Mouse (Mus musculus): ENCODE data around the gene A630001G21Rik.
A peak's percentile ranks its signal among the peaks of the same experiment; 100 is the strongest.

The A630001G21Rik gene

GRCm38 (mm10) chr1:85758231-85758968 lies 20.0 kb downstream of the A630001G21Rik start:
- no peaks in the 10 kb centered on the region for H3K27me3 ChIP-seq (ENCODE audit: control insufficient read depth, insufficient read depth, low read length, poor library complexity, severe bottlenecking)
- H3K36me3 ChIP-seq (ENCODE audit: control insufficient read depth, insufficient read depth, low read length, poor library complexity, severe bottlenecking), result no peaks in the 10 kb centered on the region
- DNase-seq (ENCODE audit: low read depth, low spot score), result peak; percentile 27

- no peaks in the 10 kb centered on the region for H3K27me3 ChIP-seq (ENCODE audit: control insufficient read depth, insufficient read depth, low read length, poor library complexity, severe bottlenecking)
- no peak for DNase-seq (ENCODE audit: low read depth, low spot score)
These were observed 20.8 kb downstream of the A630001G21Rik start for GRCm38 (mm10) chr1:85757531-85758230.

GRCm38 (mm10) chr1:85751932-85752680 lies 26.3 kb downstream of the A630001G21Rik start:
- no peaks in the 10 kb centered on the region for H3K27me3 ChIP-seq (ENCODE audit: control insufficient read depth, insufficient read depth, low read length, poor library complexity, severe bottlenecking)
- DNase-seq (ENCODE audit: low read depth, low spot score), result no peak
- H3K36me3 ChIP-seq (ENCODE audit: control insufficient read depth, insufficient read depth, low read length, poor library complexity, severe bottlenecking), result no peaks in the 10 kb centered on the region

More at GRCm38 (mm10) chr1:85757531-85758230, 20.8 kb downstream of the A630001G21Rik start:
- H3K36me3 ChIP-seq (ENCODE audit: control insufficient read depth, insufficient read depth, low read length, poor library complexity, severe bottlenecking), result no peaks in the 10 kb centered on the region

- H3K36me3 ChIP-seq (ENCODE audit: control insufficient read depth, insufficient read depth, low read length, poor library complexity, severe bottlenecking), result no peaks in the 10 kb centered on the region
- peak; percentile 75 for DNase-seq (ENCODE audit: low read depth, low spot score)
- H3K27me3 ChIP-seq (ENCODE audit: control insufficient read depth, insufficient read depth, low read length, poor library complexity, severe bottlenecking), result no peaks in the 10 kb centered on the region
These were observed 26.9 kb downstream of the A630001G21Rik start for GRCm38 (mm10) chr1:85751494-85751893.

GRCm38 (mm10) chr1:85750650-85751049 lies 27.8 kb downstream of the A630001G21Rik start:
- no peaks in the 10 kb centered on the region for H3K36me3 ChIP-seq (ENCODE audit: control insufficient read depth, insufficient read depth, low read length, poor library complexity, severe bottlenecking)
- no peak for DNase-seq (ENCODE audit: low read depth, low spot score)
- H3K27me3 ChIP-seq (ENCODE audit: control insufficient read depth, insufficient read depth, low read length, poor library complexity, severe bottlenecking), result no peaks in the 10 kb centered on the region

GRCm38 (mm10) chr1:85749829-85750228 lies 28.6 kb downstream of the A630001G21Rik start:
- DNase-seq (ENCODE audit: low read depth, low spot score), result no peak
- H3K36me3 ChIP-seq (ENCODE audit: control insufficient read depth, insufficient read depth, low read length, poor library complexity, severe bottlenecking), result no peaks in the 10 kb centered on the region
- no peaks in the 10 kb centered on the region for H3K27me3 ChIP-seq (ENCODE audit: control insufficient read depth, insufficient read depth, low read length, poor library complexity, severe bottlenecking)

- H3K36me3 ChIP-seq (ENCODE audit: control insufficient read depth, insufficient read depth, low read length, poor library complexity, severe bottlenecking), result no peaks in the 10 kb centered on the region
- H3K27me3 ChIP-seq (ENCODE audit: control insufficient read depth, insufficient read depth, low read length, poor library complexity, severe bottlenecking), result no peaks in the 10 kb centered on the region
- no peak for DNase-seq (ENCODE audit: low read depth, low spot score)
These were observed 31.9 kb downstream of the A630001G21Rik start for GRCm38 (mm10) chr1:85746511-85746910.

- DNase-seq (ENCODE audit: low read depth, low spot score), result no peak
- Histone ChIP-seq H3K36me3 (ENCODE audit: control insufficient read depth, insufficient read depth, low read length, poor library complexity, severe bottlenecking) (no peaks in the 10 kb centered on the region), H3K27me3 (ENCODE audit: control insufficient read depth, insufficient read depth, low read length, poor library complexity, severe bottlenecking) (no peaks in the 10 kb centered on the region)
These were observed 33.9 kb downstream of the A630001G21Rik start for GRCm38 (mm10) chr1:85744539-85744938.

GRCm38 (mm10) chr1:85742916-85743505 lies 35.4 kb downstream of the A630001G21Rik start:
- Histone ChIP-seq H3K36me3 (ENCODE audit: control insufficient read depth, insufficient read depth, low read length, poor library complexity, severe bottlenecking) (no peaks in the 10 kb centered on the region), H3K27me3 (ENCODE audit: control insufficient read depth, insufficient read depth, low read length, poor library complexity, severe bottlenecking) (no peaks in the 10 kb centered on the region)
- DNase-seq (ENCODE audit: low read depth, low spot score), result no peak

GRCm38 (mm10) chr1:85742333-85742732 lies 36.1 kb downstream of the A630001G21Rik start:
- no peaks in the 10 kb centered on the region for H3K36me3 ChIP-seq (ENCODE audit: control insufficient read depth, insufficient read depth, low read length, poor library complexity, severe bottlenecking)
- no peak for DNase-seq (ENCODE audit: low read depth, low spot score)
- no peaks in the 10 kb centered on the region for H3K27me3 ChIP-seq (ENCODE audit: control insufficient read depth, insufficient read depth, low read length, poor library complexity, severe bottlenecking)

GRCm38 (mm10) chr1:85740923-85741322 lies 37.5 kb downstream of the A630001G21Rik start:
- H3K27me3 ChIP-seq (ENCODE audit: control insufficient read depth, insufficient read depth, low read length, poor library complexity, severe bottlenecking), result no peaks in the 10 kb centered on the region
- H3K36me3 ChIP-seq (ENCODE audit: control insufficient read depth, insufficient read depth, low read length, poor library complexity, severe bottlenecking), result no peaks in the 10 kb centered on the region
- no peak for DNase-seq (ENCODE audit: low read depth, low spot score)

GRCm38 (mm10) chr1:85739819-85740218 lies 38.6 kb downstream of the A630001G21Rik start:
- Histone ChIP-seq H3K36me3 (ENCODE audit: control insufficient read depth, insufficient read depth, low read length, poor library complexity, severe bottlenecking) (no peaks in the 10 kb centered on the region), H3K27me3 (ENCODE audit: control insufficient read depth, insufficient read depth, low read length, poor library complexity, severe bottlenecking) (no peaks in the 10 kb centered on the region)
- peak; percentile 54 for DNase-seq (ENCODE audit: low read depth, low spot score)

GRCm38 (mm10) chr1:85739000-85739399 lies 39.4 kb downstream of the A630001G21Rik start:
- Histone ChIP-seq H3K27me3 (ENCODE audit: control insufficient read depth, insufficient read depth, low read length, poor library complexity, severe bottlenecking) (no peaks in the 10 kb centered on the region), H3K36me3 (ENCODE audit: control insufficient read depth, insufficient read depth, low read length, poor library complexity, severe bottlenecking) (no peaks in the 10 kb centered on the region; the same call in 1 of the 2 replicates)
- DNase-seq (ENCODE audit: low read depth, low spot score), result no peak

- peak; percentile 95 for DNase-seq (ENCODE audit: low read depth, low spot score)
- no peaks in the 10 kb centered on the region for H3K27me3 ChIP-seq (ENCODE audit: control insufficient read depth, insufficient read depth, low read length, poor library complexity, severe bottlenecking)
- peaks cover 6% of the 10 kb centered on the region for H3K36me3 ChIP-seq (ENCODE audit: control insufficient read depth, insufficient read depth, low read length, poor library complexity, severe bottlenecking)
These were observed 41.9 kb downstream of the A630001G21Rik start for GRCm38 (mm10) chr1:85736355-85737184.
